Mouse (Mus musculus): Measurements from ENCODE around the gene Slc25a16. TPM values are rescaled to one million over a fixed set of nuclear protein-coding genes. Genes with fewer than 3 reads are reported as not detected.
"Not testable (repeated sequence)": the region's sequence is repeated elsewhere in the genome, so short reads cannot be mapped to it uniquely, and the experiment has no call there.

The Slc25a16 gene
- polyA plus RNA-seq, 1 experiment from 2014 or later = 19.3 TPM

DNA sequence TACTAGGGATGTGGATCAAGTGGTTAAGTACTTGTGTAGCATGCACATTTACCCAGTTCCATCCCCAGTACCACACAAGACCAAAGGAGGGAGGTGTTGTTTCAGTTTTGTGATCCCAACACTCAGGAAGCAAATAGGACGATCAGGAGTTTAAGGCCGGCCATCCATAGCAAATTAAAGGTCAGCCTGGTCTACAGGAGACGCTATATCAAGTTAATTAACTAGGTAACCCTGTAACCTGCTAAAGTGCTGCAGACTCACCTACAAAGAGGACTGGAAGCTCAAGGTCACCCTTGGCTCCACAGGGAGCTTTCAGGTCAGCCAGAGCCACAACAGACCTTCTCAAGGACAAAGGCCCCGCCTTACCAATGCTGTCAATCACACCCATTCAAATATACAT is 23.7 kb upstream of the Slc25a16 start:
- no peak for ATAC-seq (ENCODE audit: low read depth)
- 83% methylated on average over 4 of the region's 4 CpGs for WGBS
- no peaks in the 10 kb centered on the region for H3K27me3 ChIP-seq (ENCODE audit: control insufficient read depth, insufficient read depth, low read length)

DNA sequence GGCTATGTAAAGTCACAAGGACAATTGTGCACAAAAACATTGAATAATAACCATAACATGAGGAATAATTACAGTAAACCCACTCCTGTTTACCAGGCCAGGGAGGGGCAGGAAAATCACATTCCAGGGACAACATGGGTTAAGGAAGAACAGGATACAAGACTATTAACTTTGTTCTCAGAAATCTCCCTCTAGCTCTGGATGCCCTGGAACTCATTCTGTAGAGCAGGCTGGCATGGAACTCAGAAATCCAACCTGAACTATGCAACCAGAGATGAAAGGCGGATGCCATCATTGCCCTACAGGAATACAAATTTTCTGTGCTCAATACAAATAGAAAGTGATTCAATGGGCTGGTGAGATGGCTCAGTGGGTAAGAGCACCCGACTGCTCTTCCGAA is 23.0 kb upstream of the Slc25a16 start:
- no peaks in the 10 kb centered on the region for H3K4me1 ChIP-seq (ENCODE audit: control insufficient read depth, insufficient read depth, low read length)
- 97% methylated on average over 3 of the region's 3 CpGs for WGBS
- H3K9ac ChIP-seq (replicated peaks; ENCODE audit: low read depth, low read length) = no peak overlapping the region
- H3K4me2 ChIP-seq (ENCODE audit: low read depth, low read length) = no peak overlapping the region
- no peaks in the 10 kb centered on the region for H3K9me3 ChIP-seq (ENCODE audit: control insufficient read depth, low read length)
- ATAC-seq (ENCODE audit: low read depth) = no peak
- no peak overlapping the region for H3K27ac ChIP-seq (ENCODE audit: low read depth, low read length)
- H3K27me3 ChIP-seq (ENCODE audit: control insufficient read depth, insufficient read depth, low read length) = no peaks in the 10 kb centered on the region
- no peaks in the 10 kb centered on the region for H3K36me3 ChIP-seq (ENCODE audit: control insufficient read depth, insufficient read depth, low read length)
- H3K4me3 ChIP-seq (ENCODE audit: low read depth, low read length) = no peak overlapping the region

More for the DNA sequence above, 23.7 kb upstream of the Slc25a16 start:
- H3K36me3 ChIP-seq (ENCODE audit: control insufficient read depth, insufficient read depth, low read length) = no peaks in the 10 kb centered on the region
- H3K4me2 ChIP-seq (ENCODE audit: low read depth, low read length) = no peak overlapping the region
- H3K27ac ChIP-seq (ENCODE audit: low read depth, low read length) = no peak overlapping the region
- H3K4me3 ChIP-seq (ENCODE audit: low read depth, low read length) = no peak overlapping the region
- H3K9ac ChIP-seq (replicated peaks; ENCODE audit: low read depth, low read length) = no peak overlapping the region
- H3K4me1 ChIP-seq (ENCODE audit: control insufficient read depth, insufficient read depth, low read length) = no peaks in the 10 kb centered on the region
- no peaks in the 10 kb centered on the region for H3K9me3 ChIP-seq (ENCODE audit: control insufficient read depth, low read length)

DNA sequence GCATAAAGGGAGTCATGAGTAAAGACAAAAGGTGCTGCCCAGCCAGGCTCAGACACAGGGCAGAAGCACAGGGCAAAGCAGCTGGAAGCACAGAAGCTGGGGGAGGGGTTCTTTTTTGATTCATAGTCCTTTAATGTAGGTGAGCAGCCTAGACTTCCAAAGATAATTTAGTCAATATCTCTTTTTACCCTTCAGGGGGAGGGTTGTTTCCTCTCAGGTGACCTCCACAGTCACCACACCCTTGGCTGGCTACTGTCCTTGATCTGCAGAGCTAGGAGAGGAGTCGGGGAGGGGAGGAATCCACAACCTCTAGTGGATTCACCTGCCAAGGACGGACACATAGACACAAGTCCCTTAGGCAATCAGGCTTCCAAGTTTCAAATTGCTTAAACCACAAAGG is 22.4 kb upstream of the Slc25a16 start:
- no peaks in the 10 kb centered on the region for H3K9me3 ChIP-seq (ENCODE audit: control insufficient read depth, low read length)
- H3K9ac ChIP-seq (replicated peaks; ENCODE audit: low read depth, low read length) = no peak overlapping the region
- WGBS = 87% methylated on average over 2 of the region's 2 CpGs
- no peak overlapping the region for H3K27ac ChIP-seq (ENCODE audit: low read depth, low read length)
- H3K27me3 ChIP-seq (ENCODE audit: control insufficient read depth, insufficient read depth, low read length) = no peaks in the 10 kb centered on the region
- no peaks in the 10 kb centered on the region for H3K4me1 ChIP-seq (ENCODE audit: control insufficient read depth, insufficient read depth, low read length)
- no peak overlapping the region for H3K4me2 ChIP-seq (ENCODE audit: low read depth, low read length)
- H3K4me3 ChIP-seq (ENCODE audit: low read depth, low read length) = no peak overlapping the region
- no peak for ATAC-seq (ENCODE audit: low read depth)
- H3K36me3 ChIP-seq (ENCODE audit: control insufficient read depth, insufficient read depth, low read length) = no peaks in the 10 kb centered on the region

GRCm38 (mm10) chr10:62900144-62900543 is 20.3 kb upstream of the Slc25a16 start:
- 97% methylated on average over 4 of the region's 4 CpGs for WGBS
- Histone ChIP-seq H3K4me1 (ENCODE audit: control insufficient read depth, insufficient read depth, low read length) (no peaks in the 10 kb centered on the region), H3K9ac (replicated peaks; ENCODE audit: low read depth, low read length) (no peak overlapping the region), H3K9me3 (ENCODE audit: control insufficient read depth, low read length) (no peaks in the 10 kb centered on the region), H3K4me2 (ENCODE audit: low read depth, low read length) (no peak overlapping the region), H3K4me3 (ENCODE audit: low read depth, low read length) (no peak overlapping the region), H3K27ac (ENCODE audit: low read depth, low read length) (no peak overlapping the region), H3K36me3 (ENCODE audit: control insufficient read depth, insufficient read depth, low read length) (no peaks in the 10 kb centered on the region), H3K27me3 (ENCODE audit: control insufficient read depth, insufficient read depth, low read length) (no peaks in the 10 kb centered on the region)
- ATAC-seq (ENCODE audit: low read depth) = no peak

DNA sequence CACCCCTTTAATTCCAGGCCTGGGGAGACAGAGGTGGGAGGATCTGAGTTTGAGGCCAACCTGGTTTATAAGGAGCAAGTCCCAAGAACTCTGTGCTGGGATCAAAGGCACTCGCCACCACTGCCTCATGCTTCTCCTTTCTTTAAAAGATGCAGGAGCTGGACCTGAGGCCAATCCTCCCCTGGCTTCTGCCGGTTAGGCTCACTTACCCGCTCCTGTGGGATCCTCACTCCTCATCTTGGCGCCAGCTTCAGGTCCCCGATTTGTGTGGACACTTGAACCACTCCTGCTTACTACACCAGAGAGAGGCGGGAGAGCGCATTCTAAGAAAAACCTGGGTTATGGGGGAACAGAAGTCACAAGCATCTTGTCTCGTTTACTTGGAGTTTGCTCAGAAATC is 18.6 kb upstream of the Slc25a16 start:
- WGBS = 51% methylated on average over 8 of the region's 8 CpGs
- H3K9ac ChIP-seq (replicated peaks; ENCODE audit: low read depth, low read length) = no peak overlapping the region

DNA sequence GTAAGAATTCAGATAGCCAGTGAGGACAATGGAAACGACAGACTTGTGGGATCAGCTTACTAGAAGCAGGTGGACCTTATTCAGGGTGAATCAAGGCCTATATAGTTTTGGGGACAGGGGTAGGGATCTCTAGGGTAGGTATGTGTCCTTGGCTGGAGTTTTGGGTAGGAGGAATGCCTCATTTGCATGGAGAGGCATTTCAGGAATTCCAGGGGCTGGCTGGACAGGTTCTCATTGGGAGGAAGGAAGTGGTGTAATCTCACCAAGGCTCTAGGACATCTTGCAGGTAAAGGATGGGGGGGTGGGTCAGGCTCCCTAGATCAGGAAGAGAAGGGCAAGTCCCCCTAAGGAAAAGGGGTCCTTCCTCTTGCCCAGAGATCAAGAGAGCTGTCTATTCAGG is 17.6 kb upstream of the Slc25a16 start:
- Histone ChIP-seq H3K4me2 (ENCODE audit: low read depth, low read length) (no peak overlapping the region), H3K9me3 (ENCODE audit: control insufficient read depth, low read length) (no peaks in the 10 kb centered on the region), H3K4me1 (ENCODE audit: control insufficient read depth, insufficient read depth, low read length) (no peaks in the 10 kb centered on the region), H3K4me3 (ENCODE audit: low read depth, low read length) (no peak overlapping the region), H3K9ac (replicated peaks; ENCODE audit: low read depth, low read length) (no peak overlapping the region), H3K36me3 (ENCODE audit: control insufficient read depth, insufficient read depth, low read length) (no peaks in the 10 kb centered on the region), H3K27me3 (ENCODE audit: control insufficient read depth, insufficient read depth, low read length) (no peaks in the 10 kb centered on the region), H3K27ac (ENCODE audit: low read depth, low read length) (no peak overlapping the region)
- WGBS = 61% methylated on average over 1 of the region's 1 CpGs
- no peak for ATAC-seq (ENCODE audit: low read depth)

More for the DNA sequence above, 18.6 kb upstream of the Slc25a16 start:
- Histone ChIP-seq H3K4me1 (ENCODE audit: control insufficient read depth, insufficient read depth, low read length) (no peaks in the 10 kb centered on the region), H3K4me3 (ENCODE audit: low read depth, low read length) (no peak overlapping the region), H3K27me3 (ENCODE audit: control insufficient read depth, insufficient read depth, low read length) (no peaks in the 10 kb centered on the region), H3K27ac (ENCODE audit: low read depth, low read length) (no peak overlapping the region), H3K4me2 (ENCODE audit: low read depth, low read length) (no peak overlapping the region), H3K9me3 (ENCODE audit: control insufficient read depth, low read length) (no peaks in the 10 kb centered on the region), H3K36me3 (ENCODE audit: control insufficient read depth, insufficient read depth, low read length) (no peaks in the 10 kb centered on the region)
- no peak for ATAC-seq (ENCODE audit: low read depth)

DNA sequence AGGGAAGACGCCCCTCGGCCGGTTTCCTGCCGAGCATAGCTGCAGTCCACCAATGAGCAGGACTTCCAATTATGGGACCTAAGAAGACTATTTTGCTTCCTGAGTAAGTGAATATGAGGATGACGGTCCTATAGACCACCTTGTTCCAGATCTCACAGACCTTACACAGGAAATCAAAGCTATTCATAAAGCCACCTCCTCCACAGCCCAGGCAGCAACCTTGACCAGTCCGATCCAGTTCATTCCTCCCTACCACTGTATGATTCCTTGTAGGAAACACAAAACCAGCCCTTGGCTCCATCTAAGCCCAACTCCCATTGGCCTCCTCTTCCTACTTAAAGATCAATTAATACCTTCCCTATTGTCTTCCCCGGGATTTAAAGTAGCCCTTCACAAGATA is 14.1 kb upstream of the Slc25a16 start:
- Histone ChIP-seq H3K4me3 (ENCODE audit: low read depth, low read length) (no peak overlapping the region), H3K4me1 (ENCODE audit: control insufficient read depth, insufficient read depth, low read length) (no peaks in the 10 kb centered on the region), H3K9me3 (ENCODE audit: control insufficient read depth, low read length) (no peaks in the 10 kb centered on the region), H3K36me3 (ENCODE audit: control insufficient read depth, insufficient read depth, low read length) (no peaks in the 10 kb centered on the region), H3K27me3 (ENCODE audit: control insufficient read depth, insufficient read depth, low read length) (no peaks in the 10 kb centered on the region), H3K27ac (ENCODE audit: low read depth, low read length) (no peak overlapping the region), H3K9ac (replicated peaks; ENCODE audit: low read depth, low read length) (no peak overlapping the region), H3K4me2 (ENCODE audit: low read depth, low read length) (no peak overlapping the region)
- ATAC-seq (ENCODE audit: low read depth) = no peak
- 92% methylated on average over 7 of the region's 7 CpGs for WGBS

GRCm38 (mm10) chr10:62908896-62909295 is 11.5 kb upstream of the Slc25a16 start, which contains the start of gene Tet1:
Tet1 (minus strand) TSS chr10:62908996.
- H3K36me3 ChIP-seq (ENCODE audit: control insufficient read depth, insufficient read depth, low read length); H3K4me3 ChIP-seq (ENCODE audit: low read depth, low read length); H3K27me3 ChIP-seq (ENCODE audit: control insufficient read depth, insufficient read depth, low read length); H3K4me1 ChIP-seq (ENCODE audit: control insufficient read depth, insufficient read depth, low read length); H3K9ac ChIP-seq (replicated peaks; ENCODE audit: low read depth, low read length); H3K4me2 ChIP-seq (ENCODE audit: low read depth, low read length); ATAC-seq (ENCODE audit: low read depth); H3K9me3 ChIP-seq (ENCODE audit: control insufficient read depth, low read length); H3K27ac ChIP-seq (ENCODE audit: low read depth, low read length): not testable (repeated sequence)
- no CpG with 5 or more reads among the region's 1 CpGs for WGBS

DNA sequence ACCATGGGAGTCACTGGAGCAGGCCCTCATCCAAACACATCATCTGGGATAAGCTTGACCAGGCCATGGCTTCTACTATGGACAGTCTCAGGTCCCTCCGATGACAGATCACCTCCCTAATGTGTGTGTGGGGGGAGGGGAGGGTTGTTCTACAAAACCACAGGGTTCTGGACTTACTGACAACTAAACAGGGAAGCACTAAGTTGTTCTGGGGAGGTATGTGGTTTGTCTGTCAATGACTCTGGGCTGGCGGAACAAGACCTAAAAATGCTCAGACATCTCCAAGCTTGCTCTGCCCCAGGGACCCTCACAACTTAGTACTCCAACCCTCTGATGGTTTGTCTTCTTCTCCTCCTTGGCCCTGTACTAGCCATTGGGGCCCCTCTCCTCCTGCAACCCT is 9.3 kb upstream of the Slc25a16 start:
- Histone ChIP-seq H3K4me3 (ENCODE audit: low read depth, low read length) (no peak overlapping the region), H3K9ac (replicated peaks; ENCODE audit: low read depth, low read length) (no peak overlapping the region), H3K36me3 (ENCODE audit: control insufficient read depth, insufficient read depth, low read length) (no peaks in the 10 kb centered on the region), H3K4me2 (ENCODE audit: low read depth, low read length) (no peak overlapping the region), H3K4me1 (ENCODE audit: control insufficient read depth, insufficient read depth, low read length) (no peaks in the 10 kb centered on the region), H3K9me3 (ENCODE audit: control insufficient read depth, low read length) (no peaks in the 10 kb centered on the region), H3K27me3 (ENCODE audit: control insufficient read depth, insufficient read depth, low read length) (no peaks in the 10 kb centered on the region), H3K27ac (ENCODE audit: low read depth, low read length) (no peak overlapping the region)
- WGBS = 97% methylated on average over 2 of the region's 2 CpGs
- no peak for ATAC-seq (ENCODE audit: low read depth)

DNA sequence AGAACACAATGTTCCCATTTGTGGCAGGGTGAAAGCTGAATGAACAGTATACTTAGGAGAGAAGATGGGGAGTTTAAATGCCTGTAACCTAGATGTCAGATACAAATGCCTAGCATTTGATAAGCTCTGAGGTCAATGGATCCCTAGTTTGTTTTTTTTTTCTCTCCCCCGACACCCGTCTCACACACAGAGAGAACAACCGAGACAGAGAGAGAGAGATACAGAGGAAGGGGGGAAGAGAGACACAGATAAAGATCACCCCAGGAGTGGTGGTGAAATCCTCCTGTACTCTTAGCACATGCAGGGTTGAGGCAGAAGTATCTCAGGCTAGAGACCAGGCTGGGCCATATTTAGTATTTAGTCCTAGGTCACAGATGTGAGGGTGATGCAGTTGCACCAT is 1.4 kb upstream of the Slc25a16 start:
- no peak overlapping the region for H3K4me3 ChIP-seq (ENCODE audit: low read depth, low read length)
- WGBS = 84% methylated on average over 3 of the region's 3 CpGs
- no peak overlapping the region for H3K9ac ChIP-seq (replicated peaks; ENCODE audit: low read depth, low read length)
- H3K36me3 ChIP-seq (ENCODE audit: control insufficient read depth, insufficient read depth, low read length) = no peaks in the 10 kb centered on the region
- H3K9me3 ChIP-seq (ENCODE audit: control insufficient read depth, low read length) = no peaks in the 10 kb centered on the region
- H3K4me1 ChIP-seq (ENCODE audit: control insufficient read depth, insufficient read depth, low read length) = no peaks in the 10 kb centered on the region; the same call in 1 of the 2 replicates
- no peak overlapping the region for H3K4me2 ChIP-seq (ENCODE audit: low read depth, low read length)
- H3K27ac ChIP-seq (ENCODE audit: low read depth, low read length) = no peak overlapping the region
- no peak for ATAC-seq (ENCODE audit: low read depth)
- H3K27me3 ChIP-seq (ENCODE audit: control insufficient read depth, insufficient read depth, low read length) = no peaks in the 10 kb centered on the region
